Mouse (Mus musculus) CH12F3 (cell line): ENCODE data around the gene Gstk1.

ENCODE experiments used
- in situ Hi-C: fragments of 300-500 bp; cut with MboI; formaldehyde crosslinking; loops from 2 replicates; pipeline ENCODE4 v1.14.3; 2020; ENCODE audit warnings: low sequenced_read_pairs

The Gstk1 gene

DNA sequence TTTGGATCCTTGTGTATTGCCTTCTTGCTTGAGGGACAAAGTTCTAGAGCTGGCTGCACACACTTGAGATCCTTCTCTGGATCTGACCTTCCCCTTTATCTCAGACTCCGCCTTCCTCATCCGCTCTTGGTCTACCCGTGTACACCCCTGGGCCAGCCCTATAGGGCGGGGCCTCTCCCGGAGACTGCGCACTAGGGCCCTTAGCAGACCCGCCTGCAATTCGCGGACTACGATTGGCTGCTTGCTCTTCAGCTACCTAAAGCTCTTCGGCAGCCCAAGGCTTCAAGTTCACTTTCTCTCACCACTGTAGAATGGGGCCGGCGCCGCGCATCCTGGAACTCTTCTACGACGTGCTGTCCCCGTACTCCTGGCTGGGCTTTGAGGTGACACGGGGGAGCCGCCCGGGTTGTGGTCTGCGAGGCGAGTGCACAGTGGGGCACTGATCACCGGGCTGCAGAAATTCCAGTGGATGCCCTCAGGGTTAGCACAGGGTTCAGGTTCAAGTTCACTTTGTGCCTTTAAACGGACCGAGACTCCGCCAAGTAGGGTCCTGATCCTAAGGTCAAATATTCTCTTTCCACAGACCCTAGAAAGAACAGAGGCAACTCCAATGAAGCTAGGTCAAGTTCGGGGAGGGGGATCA lies at the start of gene Gstk1:
Gstk1 (plus strand) TSS at position 225 of the 643 bp plus-strand sequence.
- in situ Hi-C loops, result no loop called here

DNA sequence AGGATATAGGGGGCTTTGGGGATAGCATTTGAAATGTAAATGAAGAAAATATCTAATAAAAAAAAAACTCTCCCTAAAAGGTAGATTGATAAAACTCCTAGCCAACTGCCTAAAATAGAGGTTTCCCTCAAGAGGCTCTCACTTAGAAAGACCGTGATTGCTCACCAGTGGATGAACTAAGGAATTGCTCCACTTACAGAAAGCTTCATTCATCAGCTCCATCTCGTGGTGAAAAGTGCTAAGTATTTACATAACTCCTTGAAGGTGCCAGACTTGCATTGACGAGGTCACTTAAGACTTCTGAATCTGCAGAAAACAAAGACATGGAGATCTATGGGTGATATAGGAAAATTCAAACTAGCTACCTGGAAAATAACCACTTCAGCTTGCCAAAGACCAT lies 48.0 kb upstream of the Gstk1 start:
- in situ Hi-C loops, result no loop called here

DNA sequence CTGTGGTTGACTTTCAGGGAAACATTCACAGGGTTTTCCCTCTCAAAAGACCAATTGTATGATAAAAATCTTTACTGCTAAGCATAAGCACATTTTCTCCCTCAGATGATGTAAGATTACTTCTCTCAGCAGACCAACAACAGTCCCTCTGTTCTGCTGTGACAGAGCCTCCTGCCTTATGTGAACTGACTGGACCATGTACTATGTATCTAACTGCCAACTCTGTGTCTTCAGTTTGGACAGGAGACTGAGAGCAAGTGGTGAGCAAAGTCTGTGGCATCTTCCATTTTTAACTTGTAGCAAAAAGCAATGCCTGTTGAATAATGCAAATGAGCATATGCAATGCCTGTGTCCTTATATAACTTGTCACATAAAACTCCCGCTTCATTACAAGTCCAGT lies 46.2 kb upstream of the Gstk1 start:
- in situ Hi-C loops, result no loop called here

DNA sequence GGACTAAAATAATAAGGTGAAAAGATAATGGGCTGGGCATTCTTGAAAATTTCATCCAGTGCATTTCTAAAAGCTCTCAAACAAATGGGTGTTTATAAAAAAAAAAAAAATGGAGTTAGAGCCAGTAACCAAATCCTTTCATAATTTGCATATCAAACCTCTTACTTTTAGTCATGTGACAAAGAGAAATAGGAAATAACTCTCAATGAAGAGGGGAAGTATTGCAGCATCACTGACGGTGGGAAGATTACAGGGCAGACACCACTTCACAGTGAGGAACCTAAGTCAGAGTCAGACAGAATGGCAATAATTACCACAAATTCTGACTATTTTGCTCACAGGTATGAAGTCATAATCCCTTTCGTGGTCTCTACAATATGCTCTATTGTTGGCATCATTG lies 30.7 kb upstream of the Gstk1 start, which contains the start of gene Tas2r144:
Tas2r144 (plus strand) TSS at position 301 of the 400 bp plus-strand sequence.
- in situ Hi-C loops, result no loop called here

DNA sequence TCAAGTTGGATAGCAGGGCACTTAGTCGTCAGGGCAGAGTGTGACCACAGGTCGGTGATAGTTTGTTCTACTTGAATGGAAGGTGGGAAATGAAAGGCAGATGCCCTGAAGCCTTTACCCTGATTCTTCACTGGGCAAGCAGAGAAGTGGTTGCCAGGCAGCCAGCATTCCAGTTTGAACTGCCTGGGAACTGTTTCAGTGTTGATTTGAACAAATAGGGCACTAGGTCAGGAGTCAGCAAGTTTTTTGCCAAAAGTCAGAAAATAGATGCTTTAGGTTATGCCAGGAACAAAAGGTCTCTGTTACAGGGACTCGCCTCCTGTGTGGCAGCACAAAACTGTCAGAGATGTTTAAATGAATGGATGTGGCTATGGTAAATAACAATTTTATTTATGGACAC lies 23.4 kb upstream of the Gstk1 start:
- in situ Hi-C loops, result no loop called here

DNA sequence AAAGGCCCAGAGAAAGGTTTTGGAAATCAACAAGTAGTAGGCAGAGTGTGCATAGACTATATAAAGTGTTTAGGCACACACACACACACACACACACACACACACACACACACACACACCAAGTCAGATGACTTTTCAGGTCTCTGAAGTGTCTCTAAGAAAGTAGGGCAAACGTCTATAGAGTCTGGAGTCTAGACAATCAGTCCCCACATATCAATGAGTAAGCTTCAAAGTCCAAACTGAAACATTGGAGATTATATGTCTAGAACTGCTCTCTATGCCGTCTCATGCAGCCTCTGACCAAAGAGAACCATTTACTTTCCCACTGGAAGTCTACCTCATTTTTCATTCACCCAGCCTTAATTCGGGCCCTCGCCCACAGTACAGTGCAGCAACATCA lies 20.7 kb upstream of the Gstk1 start:
- in situ Hi-C loops, result no loop called here

DNA sequence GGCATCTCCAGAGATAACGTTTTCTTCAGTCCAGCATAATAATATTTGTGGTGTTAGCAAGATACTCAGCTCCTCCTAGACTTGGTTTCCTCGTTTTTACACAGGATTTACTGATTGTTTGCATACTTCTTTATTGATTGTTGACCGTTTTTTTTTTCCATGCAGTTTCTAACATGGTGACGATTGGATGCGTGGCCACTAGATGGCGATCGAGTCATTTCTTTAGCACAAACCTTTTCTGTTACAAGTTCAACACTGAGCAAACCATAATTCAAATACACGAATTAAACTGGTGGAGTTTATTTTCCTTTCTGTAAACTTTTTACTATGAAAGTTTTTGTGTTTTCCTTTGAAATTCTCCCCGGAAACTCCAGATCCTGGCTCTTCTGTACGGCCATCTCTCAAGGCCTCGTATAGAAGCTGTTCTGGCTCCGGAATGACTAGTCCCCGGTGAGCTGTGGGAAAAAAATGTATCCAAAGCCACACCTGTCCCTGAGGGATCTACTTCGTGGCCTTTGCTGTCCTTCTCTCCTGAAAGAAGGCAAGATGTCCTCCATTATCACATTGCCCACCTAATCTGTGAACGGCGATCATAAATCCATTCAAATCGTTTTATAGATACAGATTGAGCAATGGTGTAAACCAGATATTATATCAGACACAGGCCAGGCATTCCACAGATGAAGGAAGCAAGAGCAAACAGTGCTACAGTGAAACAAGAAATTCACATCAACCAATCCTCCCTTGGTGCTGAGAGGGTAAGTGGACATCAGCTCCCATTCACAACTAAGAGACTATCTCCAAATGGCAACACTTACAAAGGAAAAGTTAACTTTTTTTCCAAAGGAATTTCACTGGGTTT lies 18.3 kb upstream of the Gstk1 start:
- in situ Hi-C loops, result no loop called here

DNA sequence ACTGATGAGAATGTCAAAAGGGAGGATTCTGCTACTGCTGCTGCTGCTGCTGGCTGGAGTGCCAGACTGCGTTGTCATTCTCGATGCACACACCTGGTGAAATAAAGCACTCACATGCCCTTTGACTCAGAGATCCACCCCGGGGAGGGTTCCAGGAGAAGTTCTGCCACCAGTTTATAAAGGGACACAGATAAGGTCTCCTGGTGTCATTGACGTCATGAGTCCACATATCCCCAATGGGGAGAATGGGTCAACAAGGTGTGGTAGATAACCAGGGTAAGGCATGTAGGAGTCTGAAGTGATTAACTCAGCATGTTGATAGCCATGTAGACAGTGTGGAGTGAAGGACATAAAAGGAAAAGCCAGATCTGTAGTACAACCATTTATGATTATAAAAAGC lies 16.1 kb upstream of the Gstk1 start:
- in situ Hi-C loops, result no loop called here

DNA sequence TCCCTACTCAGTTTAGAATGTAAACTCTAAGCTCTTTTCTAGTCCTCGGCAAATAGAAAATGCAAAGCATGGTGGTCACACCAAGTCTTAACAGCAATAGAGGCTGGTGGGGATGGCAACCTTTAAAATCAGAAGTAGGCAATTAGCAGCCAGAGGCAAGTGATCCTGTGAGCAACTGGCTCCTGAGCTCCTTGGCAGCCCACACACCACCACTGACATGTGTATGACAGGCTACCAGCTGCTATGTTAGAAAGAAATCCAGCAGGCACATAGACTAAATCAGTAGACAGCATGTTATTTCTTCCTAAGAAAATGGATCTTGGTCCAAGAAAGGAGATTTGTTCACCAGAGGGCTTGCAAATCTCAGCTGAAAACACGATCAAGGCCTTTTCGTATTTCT lies 14.5 kb upstream of the Gstk1 start:
- in situ Hi-C loops, result no loop called here

DNA sequence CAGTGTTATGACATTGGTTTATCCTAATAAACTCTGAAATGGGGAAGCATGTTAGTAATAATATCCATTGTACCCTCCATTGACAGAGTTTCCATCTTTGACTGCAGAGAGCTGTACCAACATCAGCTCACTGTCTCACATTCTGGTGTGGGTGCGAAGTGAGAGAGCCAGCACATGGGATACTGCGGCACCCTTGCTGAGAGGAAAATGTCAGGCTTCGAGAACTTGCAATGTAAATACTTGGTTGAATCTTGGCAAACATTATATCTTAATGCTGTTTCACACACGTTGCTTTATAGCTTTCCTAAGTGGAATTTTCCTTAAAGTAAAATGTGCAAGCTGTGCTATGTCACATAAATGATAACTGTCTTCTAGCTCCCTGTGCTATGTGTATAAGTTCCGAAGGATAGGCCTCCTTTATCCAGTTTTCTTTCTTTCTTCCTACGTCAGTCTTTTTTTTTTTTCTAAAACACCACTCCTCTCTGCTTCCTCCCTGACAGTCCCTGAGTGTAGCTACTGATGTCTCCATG lies 8.4 kb upstream of the Gstk1 start:
- in situ Hi-C loops, result no loop called here

DNA sequence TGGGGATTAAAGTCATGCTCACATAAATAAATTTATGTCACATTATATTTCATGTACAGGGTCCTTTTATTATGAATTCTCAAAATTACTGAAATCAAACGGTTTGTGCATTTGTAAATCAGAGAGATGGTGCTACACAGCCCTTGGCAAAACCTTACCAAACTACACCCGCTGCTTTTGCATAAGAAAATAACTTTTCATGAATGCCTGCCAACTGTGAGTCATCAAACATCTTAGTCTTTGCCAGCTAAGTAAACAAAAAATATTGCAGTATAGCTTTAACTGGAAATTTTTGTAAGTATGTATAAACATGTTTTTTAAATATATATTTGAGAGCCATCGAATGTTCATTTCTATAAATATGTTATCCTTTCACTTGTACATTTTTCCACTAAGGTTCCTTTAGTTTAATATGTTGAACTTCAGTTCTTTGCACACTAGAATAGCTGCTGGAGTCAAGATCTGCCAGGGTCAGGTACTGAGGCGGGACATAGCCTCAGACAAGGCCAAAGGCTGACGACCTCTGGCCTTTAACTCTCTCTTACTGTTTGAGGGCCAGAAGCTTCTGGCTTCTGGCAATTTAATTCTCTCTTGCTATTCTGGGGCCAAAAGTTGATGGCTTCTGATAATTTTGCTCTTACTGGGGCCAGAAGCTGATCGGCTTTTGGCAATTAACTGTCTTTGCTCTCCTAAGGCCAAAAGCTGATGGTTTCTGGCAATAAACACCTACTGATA lies 4.3 kb upstream of the Gstk1 start:
- in situ Hi-C loops, result no loop called here

DNA sequence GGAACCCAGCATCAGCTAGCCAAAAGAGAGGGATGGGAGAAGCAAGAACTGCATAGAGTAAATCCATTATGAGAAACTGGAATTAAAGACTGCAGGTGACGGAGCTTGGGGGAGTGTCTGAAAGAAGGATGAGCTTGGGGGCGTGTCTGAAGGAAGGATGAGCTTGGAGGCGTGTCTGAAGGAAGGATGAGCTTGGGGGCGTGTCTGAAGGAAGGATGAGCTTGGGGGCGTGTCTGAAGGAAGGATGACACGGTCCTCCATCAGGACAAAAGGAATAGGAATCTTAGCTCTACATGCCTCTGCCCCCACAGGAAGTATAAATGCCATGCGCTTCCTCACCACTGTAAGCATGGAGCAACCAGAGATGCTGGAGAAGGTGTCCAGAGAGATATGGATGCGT lies 1.4 kb downstream of the Gstk1 start:
- in situ Hi-C loops, result no loop called here

DNA sequence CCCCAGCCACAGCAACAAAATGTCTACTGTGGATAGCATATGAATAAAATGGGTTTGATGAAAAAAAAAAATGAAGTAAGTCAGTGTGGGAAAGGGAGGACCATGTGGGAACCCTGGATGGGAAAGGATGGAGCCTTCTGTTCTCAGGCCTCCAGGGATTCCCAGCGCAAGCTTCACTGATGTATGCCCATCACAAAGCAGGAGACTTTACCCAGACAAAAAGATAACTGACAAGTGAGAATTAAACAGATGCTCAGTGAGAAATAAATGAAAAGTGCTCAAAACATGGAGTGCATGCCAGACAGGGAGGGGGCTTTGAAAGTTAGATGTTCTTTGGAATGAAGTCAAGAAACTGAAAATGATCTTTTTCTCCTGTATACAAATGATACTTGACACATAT lies 2.2 kb downstream of the Gstk1 start:
- in situ Hi-C loops, result no loop called here

DNA sequence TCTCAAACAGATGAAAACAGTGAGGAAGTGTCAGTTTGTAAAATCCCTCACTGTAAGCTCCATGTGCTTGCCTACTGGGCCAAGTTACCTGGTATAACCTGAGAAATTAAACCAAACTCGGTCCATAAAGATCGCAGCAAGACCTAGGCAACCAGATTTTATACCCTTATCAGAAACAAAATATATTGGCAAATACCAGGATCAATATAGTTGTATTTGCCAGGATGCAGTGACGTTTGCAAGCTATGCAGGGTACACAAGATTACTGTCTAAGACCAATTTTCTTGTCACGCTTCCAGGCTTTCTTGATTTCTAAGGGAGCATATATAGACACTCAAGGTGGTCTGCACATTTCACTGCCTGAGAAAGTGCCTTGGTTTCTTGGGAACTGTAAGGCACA lies 6.1 kb downstream of the Gstk1 start:
- in situ Hi-C loops, result no loop called here

DNA sequence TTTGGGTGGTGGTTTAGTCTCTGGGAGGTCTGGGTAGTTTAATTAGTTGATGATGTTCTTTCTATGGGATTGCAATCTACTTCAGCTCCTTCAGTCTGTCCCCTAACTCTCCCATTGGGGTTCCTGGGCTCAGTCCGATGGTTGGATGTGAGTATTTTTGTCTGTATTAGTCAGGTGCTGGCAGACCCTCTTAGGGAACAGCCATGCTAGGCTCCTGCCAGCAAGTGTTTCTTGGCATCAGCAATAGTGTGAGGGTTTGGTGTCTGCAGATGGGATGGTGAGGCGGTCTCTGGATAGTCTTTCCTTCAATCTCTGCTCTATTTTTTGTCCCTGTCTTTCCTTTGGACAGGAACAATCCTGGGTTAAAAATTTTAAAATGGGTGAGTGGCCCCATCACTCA lies 7.4 kb downstream of the Gstk1 start:
- in situ Hi-C loops, result no loop called here

DNA sequence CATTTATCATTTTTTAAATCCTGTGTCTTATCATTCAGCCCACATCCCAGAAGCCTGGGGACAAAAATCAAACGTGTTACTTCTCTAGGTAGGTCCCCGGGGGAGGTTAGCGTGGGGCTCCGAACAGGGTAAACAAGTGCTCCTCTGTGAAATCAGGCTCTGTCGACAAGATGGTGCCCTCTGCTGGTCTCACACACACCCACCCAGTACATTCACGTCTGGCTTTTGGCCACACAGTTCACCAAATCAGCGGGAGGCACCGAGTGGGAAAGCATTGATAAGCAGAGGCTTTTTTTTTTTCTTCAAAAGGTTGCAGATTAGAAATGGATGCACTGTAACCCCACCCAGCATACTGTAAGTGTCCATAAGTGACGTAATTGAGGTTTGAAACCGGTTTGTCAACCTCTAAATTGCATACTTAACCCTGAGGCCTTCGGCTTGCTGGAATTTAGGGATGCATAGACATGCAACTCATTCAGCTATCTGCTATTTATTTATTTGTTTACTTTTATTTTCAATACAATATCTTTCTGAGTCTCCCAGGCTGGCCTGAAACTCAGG lies 11.6 kb downstream of the Gstk1 start:
- in situ Hi-C loops, result no loop called here

DNA sequence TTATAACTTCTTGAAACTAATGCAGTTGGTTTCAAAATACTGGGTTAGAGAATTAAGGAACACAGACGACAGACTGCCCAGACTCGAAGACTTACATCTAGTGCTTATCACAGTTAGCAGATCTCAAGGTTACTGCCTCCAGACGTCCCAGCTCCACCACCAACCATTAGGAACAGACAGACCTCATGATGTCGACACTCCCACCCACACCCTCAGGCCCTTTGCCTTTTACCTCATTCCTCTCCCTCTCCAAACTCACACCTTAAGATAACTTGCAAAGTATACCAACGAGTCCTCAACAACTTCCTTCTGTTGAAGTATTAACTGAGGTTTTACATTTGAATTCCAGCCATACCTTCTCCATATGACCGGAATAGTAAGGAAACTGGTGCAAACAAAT lies 14.7 kb downstream of the Gstk1 start:
- in situ Hi-C loops, result no loop called here

DNA sequence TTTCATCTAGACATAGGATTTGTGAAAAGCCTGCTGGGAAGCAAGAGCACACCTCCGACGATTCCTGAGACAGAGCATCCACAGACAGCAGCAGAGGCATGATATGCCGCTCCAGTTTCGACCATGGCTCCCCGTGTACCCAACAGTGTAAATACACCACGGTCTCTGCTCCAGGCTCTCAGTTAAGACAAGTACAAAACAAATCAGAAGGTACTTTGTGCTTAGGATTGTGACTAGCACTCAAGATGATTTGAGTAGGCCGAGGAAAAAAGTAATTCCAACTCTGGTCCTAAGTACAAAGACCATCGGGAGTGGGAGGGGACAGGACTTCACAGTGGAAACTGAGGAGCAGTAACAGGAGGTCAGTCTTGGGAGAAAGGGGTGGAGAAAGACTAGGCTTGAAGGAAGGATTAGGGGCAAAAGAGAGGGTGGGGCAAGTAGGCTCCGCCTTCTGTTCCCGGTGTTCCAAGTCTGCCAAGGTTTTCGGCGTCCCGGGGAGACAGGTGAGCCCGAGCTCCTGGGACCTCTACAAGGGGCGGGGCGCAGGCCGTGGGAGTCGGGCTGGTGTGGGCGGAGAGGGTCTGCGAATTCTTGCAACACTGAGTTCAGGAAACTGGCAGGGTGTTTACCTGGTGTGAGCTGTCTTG lies 15.9 kb downstream of the Gstk1 start, which contains the start of gene Tmem139:
Tmem139 (plus strand) TSS at position 447 of the 647 bp plus-strand sequence.
- in situ Hi-C loops, result no loop called here

DNA sequence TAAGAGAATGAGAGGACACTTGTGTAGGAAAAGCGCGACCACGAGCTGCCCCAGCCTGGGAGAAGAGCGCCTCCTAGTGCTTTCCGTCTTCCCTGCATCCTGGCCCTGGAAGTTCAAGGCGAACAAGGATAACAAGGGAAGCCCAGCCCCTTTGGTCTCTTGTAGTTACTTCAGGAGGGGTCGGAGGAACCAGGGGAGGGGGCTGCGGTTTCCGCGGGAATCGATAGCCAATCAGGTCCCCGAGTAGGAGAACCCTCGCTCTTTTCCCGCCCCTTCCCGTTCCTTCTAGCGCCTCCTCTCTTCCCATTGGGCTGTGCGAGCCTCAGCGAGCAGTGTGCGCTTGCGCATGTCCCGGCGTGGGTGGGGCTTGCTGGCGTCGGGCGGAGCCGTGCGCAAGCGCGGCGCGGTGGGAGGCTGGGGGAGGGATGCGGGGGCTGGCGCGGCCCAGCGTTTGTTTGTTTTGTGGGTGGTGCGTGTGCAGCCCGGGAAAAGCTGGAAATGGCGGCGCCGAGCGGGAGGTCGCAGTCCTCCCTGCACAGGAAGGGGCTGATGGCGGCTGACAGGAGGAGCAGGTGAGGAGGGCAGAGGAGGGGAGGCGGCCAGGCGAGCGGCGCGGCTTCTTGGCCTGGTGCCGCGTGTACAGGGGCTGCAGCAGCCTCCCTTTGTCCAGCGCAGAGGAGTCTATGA lies 19.0 kb downstream of the Gstk1 start, which contains the start of gene Casp2:
Casp2 (plus strand) TSS at position 360 of the 687 bp plus-strand sequence.
- in situ Hi-C loops, result no loop called here
